9 mouse cellular contexts compared by ENCODE assay signal in genomic region chr1:176275611-176275980, GRCm38 (mm10). TPM values are rescaled to one million over a fixed set of nuclear protein-coding genes. Genes with fewer than 3 reads are reported as not detected.
DNase-seq lines count a peak whose midpoint lies in the region; ATAC-seq and TF ChIP-seq lines count a peak whose summit lies in the region.
"Had no signal": no experiment of that assay in that cellular context is flagged by ENCODE, and none has a peak within 500 bp of the region (broad histone marks: within the 10 kb centered on the region; RNA-seq: fewer than 3 reads in every experiment).

No protein-coding gene starts in this region.

- peak overlapping the region; percentile 97 for H3K4me2 ChIP-seq in embryonic facial prominence, embryonic 14.5 days (ENCODE audit: low read depth, low read length)
- peak overlapping the region; percentile 86 for H3K4me2 ChIP-seq in hindbrain, postnatal 0 days (ENCODE audit: low read depth, low read length)
- peak overlapping the region; percentile 89 for H3K4me2 ChIP-seq in midbrain, embryonic 16.5 days (ENCODE audit: low read length)

- no peaks in the 10 kb centered on the region for H3K36me3 ChIP-seq in kidney, adult 2 months (ENCODE audit: control insufficient read depth, insufficient read depth, low read length)
- no peaks in the 10 kb centered on the region for H3K36me3 ChIP-seq in embryonic facial prominence, embryonic 14.5 days (ENCODE audit: control insufficient read depth, insufficient read depth, low read length)
- no peaks in the 10 kb centered on the region for H3K36me3 ChIP-seq in hindbrain, postnatal 0 days (ENCODE audit: insufficient read depth, low read length)
- no peaks in the 10 kb centered on the region for H3K36me3 ChIP-seq in midbrain, embryonic 16.5 days (ENCODE audit: control insufficient read depth, insufficient read depth, low read length)

- H3K27ac ChIP-seq in kidney, adult 2 months (ENCODE audit: insufficient read depth, low read depth, low read length): no peak overlapping the region
- H3K27ac ChIP-seq in embryonic facial prominence, embryonic 14.5 days (replicated peaks; ENCODE audit: low read depth, low read length): no peak overlapping the region
- H3K27ac ChIP-seq in hindbrain, postnatal 0 days: peak overlapping the region; percentile 68; the same call in 1 of the 2 replicates
- peak overlapping the region; percentile 65 for H3K27ac ChIP-seq in midbrain, embryonic 16.5 days (ENCODE audit: low read length)

- 0 out of 2 replicates have a peak, but pooled peaks cover 2% of the 10 kb centered on the region for H3K27me3 ChIP-seq in kidney, adult 2 months (replicated peaks; ENCODE audit: control insufficient read depth, insufficient read depth, low read length)
- peaks cover 28% of the 10 kb centered on the region for H3K27me3 ChIP-seq in embryonic facial prominence, embryonic 14.5 days (replicated peaks; ENCODE audit: control insufficient read depth, insufficient read depth, low read length)
- no peaks in the 10 kb centered on the region for H3K27me3 ChIP-seq in hindbrain, postnatal 0 days (ENCODE audit: insufficient read depth, low read length)
- H3K27me3 ChIP-seq in midbrain, embryonic 16.5 days (ENCODE audit: control insufficient read depth, insufficient read depth, low read depth, low read length): no peaks in the 10 kb centered on the region

- peak overlapping the region; percentile 61 for H3K9ac ChIP-seq in embryonic facial prominence, embryonic 14.5 days (ENCODE audit: low read depth, low read length)
- peak overlapping the region; percentile 67 for H3K9ac ChIP-seq in hindbrain, postnatal 0 days (replicated peaks; ENCODE audit: low read length)
- H3K9ac ChIP-seq in midbrain, embryonic 16.5 days (ENCODE audit: low read depth, low read length): peak overlapping the region; percentile 86

- no peak overlapping the region for H3K4me3 ChIP-seq in kidney, adult 2 months (ENCODE audit: insufficient read depth, low read depth, low read length)
- peak overlapping the region; percentile 55 for H3K4me3 ChIP-seq in embryonic facial prominence, embryonic 14.5 days (ENCODE audit: low read depth, low read length)
- peak overlapping the region; percentile 58 for H3K4me3 ChIP-seq in hindbrain, postnatal 0 days (ENCODE audit: low read length)
- H3K4me3 ChIP-seq in midbrain, embryonic 16.5 days (ENCODE audit: low read depth, low read length): peak overlapping the region; percentile 68

- no peaks in the 10 kb centered on the region for H3K9me3 ChIP-seq in embryonic facial prominence, embryonic 14.5 days (ENCODE audit: control insufficient read depth, low read length)
- H3K9me3 ChIP-seq in hindbrain, postnatal 0 days (ENCODE audit: low read length): no peaks in the 10 kb centered on the region
- no peaks in the 10 kb centered on the region for H3K9me3 ChIP-seq in midbrain, embryonic 16.5 days (replicated peaks; ENCODE audit: control insufficient read depth, low read length, poor library complexity, severe bottlenecking)

- no peak for TF ChIP-seq CTCF in kidney, adult 2 months (conservative IDR thresholded peaks at IDR 0.05; ENCODE audit: insufficient read depth, insufficient read length, low read depth, low read length)
- no peak for TF ChIP-seq CTCF in hindbrain, postnatal 0 days (IDR thresholded peaks at IDR 0.05; ENCODE audit: low read depth)

- 16% methylated on average over 11 of the region's 11 CpGs for WGBS in kidney, adult 2 months
- 11% methylated on average over 11 of the region's 11 CpGs for WGBS in embryonic facial prominence, embryonic 14.5 days
- WGBS in hindbrain, postnatal 0 days: 7% methylated on average over 11 of the region's 11 CpGs
- 7% methylated on average over 11 of the region's 11 CpGs for WGBS in midbrain, embryonic 16.5 days

- TF ChIP-seq POLR2A in kidney, adult 2 months (IDR thresholded peaks at IDR 0.05; ENCODE audit: low read depth, low read length): no peak

- DNase-seq in kidney, adult 18-20 months: peak; percentile 4
- no peak for DNase-seq in kidney, adult 2 months
- DNase-seq in embryonic facial prominence, embryonic 14.5 days (ENCODE audit: low spot score): no peak
- no peak for DNase-seq in hindbrain, postnatal 0 days (ENCODE audit: low spot score)
- no peak for DNase-seq in urinary bladder, postnatal 14 days (ENCODE audit: low spot score)
- no peak for DNase-seq in thymus, postnatal 10 days (ENCODE audit: low spot score in 2 of 2)
- DNase-seq in cerebellum, adult 9-11 months: no peak

- H3K4me1 ChIP-seq in kidney, adult 2 months (ENCODE audit: control insufficient read depth, insufficient read depth, low read length): no peaks in the 10 kb centered on the region
- H3K4me1 ChIP-seq in embryonic facial prominence, embryonic 14.5 days (ENCODE audit: control insufficient read depth, insufficient read depth, low read length): no peaks in the 10 kb centered on the region
- H3K4me1 ChIP-seq in hindbrain, postnatal 0 days (ENCODE audit: insufficient read depth, low read length): 0 out of 2 replicates have a peak, but pooled peaks cover 3% of the 10 kb centered on the region
- peaks cover 12% of the 10 kb centered on the region; the same call in 1 of the 2 replicates for H3K4me1 ChIP-seq in midbrain, embryonic 16.5 days (ENCODE audit: control insufficient read depth, insufficient read depth, low read length)

- ATAC-seq in embryonic facial prominence, embryonic 14.5 days (ENCODE audit: low read depth): 0 out of 2 replicates have a peak, but pooled peaks have one; percentile 13
- peak; percentile 16 for ATAC-seq in hindbrain, postnatal 0 days
- peak; percentile 21; the same call in 1 of the 2 replicates for ATAC-seq in midbrain, embryonic 16.5 days

RNA-seq across cellular contexts. Expression of gene Pld5, which starts 0.5 kb away (rescaled TPM):
- polyA plus RNA-seq in kidney, adult 2 months (2012; rRNA removed): not detected in 2 replicates
- polyA plus RNA-seq in embryonic facial prominence, embryonic 14.5 days (2014; fragmentation: Nextera tagmentation; extraction: Ambion mirVana): 1.7 and 1.8 TPM in 2 replicates
- total RNA-seq in hindbrain, postnatal 0 days (2014; rRNA removed): 6.8 and 7.2 TPM in 2 replicates
- polyA plus RNA-seq in hindbrain, postnatal 0 days (2015; fragmentation: Nextera tagmentation; extraction: Ambion mirVana): 5.8 and 6.4 TPM in 2 replicates
- 5.0 TPM in 2 replicates for polyA plus RNA-seq in midbrain, embryonic 16.5 days (2015; fragmentation: Nextera tagmentation; extraction: Ambion mirVana)
- total RNA-seq: hematopoietic stem cell, adult 5-6 weeks had no signal

Comparison
In these comparisons a context has a peak if more than half of its experiments do, and no peak if none do; other contexts are left out.
1. H3K27ac ChIP-seq: peak in hindbrain, postnatal 0 days (single experiment) and midbrain, embryonic 16.5 days (single experiment); none in kidney, adult 2 months (single experiment) and embryonic facial prominence, embryonic 14.5 days (single experiment).
2. Peak in every context shown above with its lines, with median percentiles within 50 percentile points of each other: ATAC-seq, H3K4me2 ChIP-seq and H3K9ac ChIP-seq.